Mouse (Mus musculus) cerebral cortex, adult 2 months (tissue): Measurements from ENCODE around the gene Oas2.

Source experiments
- WGBS: fragments of 180-500 bp; shearing (Covaris S2); methylation state at CpG from one replicate; pipeline ENCODE4 v1.1.7; 2018; 5-methylcytosine and 5-hydroxymethylcytosine counted together

The Oas2 gene

DNA sequence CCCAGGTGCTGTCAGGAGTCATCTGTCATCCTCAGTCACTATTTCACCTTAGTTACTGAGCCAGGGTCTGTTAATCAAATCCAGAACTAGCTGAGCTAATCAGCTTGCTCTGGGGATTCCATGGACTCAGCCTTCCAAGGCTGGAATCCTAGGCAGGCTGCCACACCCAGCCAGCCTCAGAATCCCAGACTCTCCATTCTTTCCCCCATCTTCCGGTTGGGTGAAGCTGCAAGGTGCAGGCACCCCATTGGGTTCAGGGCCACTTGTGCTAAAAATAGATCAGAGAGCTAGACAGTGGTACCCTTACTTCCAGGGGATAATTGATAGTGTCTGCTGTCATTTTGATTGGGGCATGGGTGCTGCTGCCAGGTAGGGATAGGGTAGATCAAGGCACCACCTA, 16.9 kb downstream of the Oas2 start:
- whole genome bisulfite sequencing = 58% methylated on average over 1 of the region's 1 CpGs

DNA sequence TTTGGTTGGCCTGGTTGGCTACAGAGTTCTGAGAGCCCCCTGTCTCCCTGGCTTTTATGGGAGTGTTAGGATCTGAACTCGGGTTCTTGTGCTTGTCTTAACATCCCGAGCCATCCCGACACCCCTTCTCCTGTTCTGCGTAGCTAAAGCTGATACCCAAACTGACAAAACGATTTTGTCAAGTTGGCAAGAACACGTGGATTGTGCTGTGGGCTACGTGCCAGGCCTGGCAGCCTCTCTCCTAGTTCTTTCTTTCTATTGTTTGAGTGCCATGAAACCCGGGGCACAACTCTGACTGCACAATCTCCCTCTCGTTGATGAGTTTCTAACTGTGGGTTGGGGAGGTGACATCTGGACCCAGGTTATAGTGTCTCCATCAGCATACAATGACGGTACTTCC, 20.3 kb downstream of the Oas2 start:
- WGBS = 22% methylated on average over 10 of the region's 10 CpGs

DNA sequence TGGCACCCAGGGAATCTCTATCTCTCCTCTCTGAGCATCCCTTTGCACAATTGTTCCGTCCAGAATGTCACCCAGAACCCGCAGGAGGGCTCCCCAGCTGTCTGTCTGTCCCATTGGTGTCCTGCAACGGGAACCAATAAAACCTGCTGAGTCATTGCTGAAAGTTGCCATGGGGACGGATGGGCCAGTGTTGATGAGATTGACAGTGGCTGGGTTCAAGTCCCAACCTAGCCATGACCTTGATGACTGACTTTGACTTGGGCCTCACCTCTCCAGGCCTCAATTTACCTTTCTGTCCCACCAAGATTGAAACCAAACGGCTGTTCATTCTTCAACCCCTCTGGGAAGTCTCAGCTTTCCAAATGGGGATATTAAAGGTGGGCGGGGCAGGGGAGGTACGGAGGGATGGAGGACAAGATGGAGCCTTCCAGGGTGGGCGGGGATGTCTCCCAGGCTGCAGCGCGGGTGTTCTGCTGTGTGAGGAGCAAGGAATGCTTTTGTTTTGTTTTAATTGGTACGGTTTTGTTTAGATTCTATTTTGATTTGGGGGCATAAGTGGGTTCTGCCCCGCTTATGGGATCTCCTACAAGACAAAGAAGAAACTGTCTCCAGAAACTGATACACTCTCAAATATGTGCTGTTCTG, 23.7 kb downstream of the Oas2 start:
- WGBS = 50% methylated on average over 12 of the region's 12 CpGs

DNA sequence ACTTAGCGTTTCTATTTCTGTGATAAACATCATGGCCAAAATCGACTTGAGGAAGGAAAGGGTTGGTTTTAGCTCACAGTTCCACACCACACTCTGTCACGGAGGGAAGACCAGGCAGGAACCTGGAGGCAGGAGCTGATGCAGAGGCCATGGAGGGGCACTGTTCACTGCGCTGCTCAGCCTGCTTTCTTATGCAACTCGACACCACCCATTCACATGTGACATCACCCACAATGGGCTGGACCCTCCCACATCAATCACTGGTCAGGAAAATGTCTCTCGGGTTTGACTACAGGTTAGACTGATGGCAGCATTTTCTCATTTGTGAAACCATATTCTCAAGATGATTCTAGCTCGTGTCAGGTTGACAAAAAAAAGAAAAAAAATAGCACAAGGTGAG, 28.6 kb downstream of the Oas2 start:
- WGBS = 58% methylated on average over 7 of the region's 7 CpGs

DNA sequence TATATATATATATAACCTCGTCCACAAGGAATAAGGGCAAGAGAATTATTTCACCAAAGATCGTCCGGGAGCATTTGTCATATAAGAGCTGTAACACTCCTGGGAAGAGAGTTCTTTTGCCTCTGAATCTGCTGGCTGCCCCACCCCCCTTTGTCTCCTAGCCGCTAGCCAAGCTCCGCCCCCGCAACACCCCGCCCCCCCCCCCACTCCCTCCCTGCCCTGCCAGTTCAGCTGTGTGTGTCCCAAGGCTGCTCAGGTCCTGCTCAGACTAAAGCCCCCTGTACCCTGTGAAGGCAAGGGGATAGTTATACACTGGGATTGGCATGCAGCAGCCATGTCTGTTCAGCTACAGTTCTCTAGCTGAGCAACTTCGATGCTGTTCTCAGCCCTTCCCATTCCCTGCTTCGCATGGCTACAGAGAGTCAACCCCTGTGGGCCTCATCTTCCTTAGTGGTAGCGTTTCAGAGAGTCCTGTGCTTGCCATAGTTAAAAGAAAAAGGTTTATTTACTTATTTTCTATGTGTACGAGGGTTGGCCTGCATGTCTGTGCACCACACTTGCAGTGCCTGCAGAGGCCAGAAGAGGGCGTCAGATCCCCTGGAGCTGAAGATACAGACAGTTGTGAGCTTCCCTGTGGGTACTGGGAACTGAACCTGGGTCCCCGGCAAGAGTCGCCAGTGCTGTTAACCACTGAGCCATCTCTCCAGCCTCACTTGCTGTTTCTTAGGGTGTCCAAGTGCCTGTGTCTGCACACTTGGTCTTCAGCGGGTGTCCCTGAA, 30.9 kb downstream of the Oas2 start:
- WGBS = 56% methylated on average over 15 of the region's 15 CpGs

DNA sequence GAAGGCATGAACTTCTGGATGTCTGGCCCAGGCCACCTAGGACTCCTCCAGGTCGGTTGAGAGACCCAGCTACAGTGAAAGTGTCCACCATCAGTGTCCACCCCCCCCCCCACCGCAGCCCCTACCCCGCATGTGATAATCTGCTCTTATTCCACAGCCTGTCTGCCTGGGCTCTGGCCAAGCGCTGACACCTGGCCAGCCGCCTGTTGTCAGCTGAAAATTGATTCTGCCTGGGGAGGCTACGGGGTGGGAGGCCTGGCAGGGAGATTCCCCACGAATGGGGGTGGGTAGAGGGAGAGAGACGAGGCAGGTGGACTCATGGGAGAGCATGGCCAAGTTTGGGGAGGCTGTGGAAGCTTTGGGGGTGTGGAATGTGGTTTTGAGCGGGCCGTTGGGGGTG, 32.5 kb downstream of the Oas2 start:
- 54% methylated on average over 10 of the region's 10 CpGs for WGBS

DNA sequence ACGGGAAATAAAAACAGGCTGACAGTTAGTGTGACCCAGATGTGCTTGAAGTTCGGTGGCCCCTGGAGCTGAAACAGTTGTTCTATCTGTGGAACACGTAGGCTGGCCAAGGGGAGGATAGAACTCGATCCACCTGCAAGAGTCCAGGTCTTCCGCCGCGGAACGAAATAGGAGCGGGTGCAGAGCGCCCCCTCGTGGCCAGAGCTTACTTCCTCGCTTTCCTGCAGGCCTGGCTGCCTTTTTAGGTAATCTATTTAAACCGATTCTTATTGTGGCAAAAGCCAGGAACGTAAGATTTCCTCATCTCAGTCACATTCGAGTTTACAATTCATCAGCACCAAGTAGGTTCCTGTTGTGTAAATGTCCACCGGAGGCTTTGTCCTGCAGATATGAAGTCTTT, 35.3 kb downstream of the Oas2 start:
- WGBS = 1% methylated on average over 16 of the region's 16 CpGs

DNA sequence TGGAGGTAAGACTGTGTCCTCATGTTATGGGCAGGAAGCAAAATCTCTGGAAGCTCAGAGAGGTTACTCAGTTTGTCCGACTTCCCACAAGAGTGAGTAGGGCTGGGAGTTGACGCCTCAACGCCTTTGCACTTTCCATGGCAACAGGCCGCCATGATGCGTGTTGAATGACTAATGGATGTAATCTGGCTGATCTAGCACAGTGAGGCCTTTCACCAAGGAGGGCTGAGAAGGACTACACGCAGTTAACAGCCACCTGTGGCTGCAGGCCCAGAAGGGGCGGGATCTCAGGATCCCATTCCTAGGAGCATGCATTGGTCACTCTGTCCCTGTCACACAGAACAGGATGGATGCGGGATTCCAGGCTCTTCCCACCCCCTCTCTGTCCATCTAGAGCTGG, 36.9 kb downstream of the Oas2 start:
- 62% methylated on average over 8 of the region's 8 CpGs for WGBS

DNA sequence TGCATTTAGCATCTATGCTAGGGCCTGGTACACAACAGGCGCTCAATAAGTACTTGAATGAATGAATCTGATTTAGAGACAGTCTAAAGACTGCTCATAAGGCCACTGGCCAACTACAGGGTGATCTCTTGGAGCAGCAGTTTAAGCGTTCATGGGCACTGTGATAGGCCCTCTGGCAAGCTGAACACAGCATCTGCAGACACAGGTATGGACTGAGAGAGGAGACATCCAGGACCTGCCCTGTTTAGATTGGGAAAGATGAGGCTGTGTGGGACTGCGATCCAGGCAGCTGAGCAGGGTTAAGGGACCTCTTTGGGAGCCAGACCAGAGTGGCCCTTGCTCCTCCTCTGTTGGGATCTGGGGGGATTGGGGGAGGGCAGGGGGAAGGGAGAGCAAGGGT, 37.8 kb downstream of the Oas2 start, which contains the start of gene Dtx1:
TSS of gene Dtx1 (minus strand) at position 101 of the 400 bp plus-strand sequence.
- WGBS = 27% methylated on average over 3 of the region's 3 CpGs

DNA sequence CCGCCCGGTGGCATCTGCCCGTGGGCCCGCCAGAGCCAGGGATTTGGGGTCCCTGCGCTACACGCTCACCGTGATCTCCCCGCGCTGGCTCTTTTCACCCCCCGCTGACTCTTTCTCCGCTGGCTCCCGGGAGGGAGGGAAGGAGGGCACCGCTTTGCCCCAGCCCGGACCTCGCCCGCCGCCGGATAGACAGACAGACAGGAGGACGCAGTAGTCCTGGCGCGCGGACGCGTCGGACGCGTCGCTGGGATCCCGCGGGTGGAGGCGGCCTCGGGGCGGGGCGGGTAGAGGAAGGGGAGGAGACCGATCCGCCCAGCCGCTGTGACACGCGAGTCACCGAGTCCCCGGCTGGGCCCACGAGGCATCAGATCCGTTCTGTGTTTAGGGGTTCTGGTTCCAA, 38.2 kb downstream of the Oas2 start:
- under 1% methylated on average over 43 of the region's 43 CpGs for WGBS

DNA sequence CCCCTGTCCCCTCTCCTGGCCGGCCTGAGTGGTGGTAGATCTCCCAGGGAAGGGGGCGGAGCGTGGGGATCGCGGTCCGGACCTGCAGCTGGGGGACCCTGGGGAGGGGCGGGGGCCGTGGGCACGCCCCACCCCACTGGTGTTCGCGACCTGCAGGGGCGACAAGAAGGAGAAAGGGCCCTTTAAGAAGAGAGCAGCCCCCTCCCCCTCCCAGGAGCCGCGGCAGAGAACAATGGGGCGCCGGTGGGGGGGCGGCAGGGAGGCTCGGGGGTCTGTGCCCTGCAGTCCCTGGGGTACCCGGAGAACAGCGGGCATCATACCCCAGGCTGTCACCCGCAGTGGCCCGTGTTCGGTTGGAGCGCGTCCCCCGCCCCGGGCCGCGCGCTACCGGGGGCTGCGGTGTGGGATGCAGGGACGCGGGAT, 38.8 kb downstream of the Oas2 start:
- 2% methylated on average over 32 of the region's 34 CpGs for WGBS

DNA sequence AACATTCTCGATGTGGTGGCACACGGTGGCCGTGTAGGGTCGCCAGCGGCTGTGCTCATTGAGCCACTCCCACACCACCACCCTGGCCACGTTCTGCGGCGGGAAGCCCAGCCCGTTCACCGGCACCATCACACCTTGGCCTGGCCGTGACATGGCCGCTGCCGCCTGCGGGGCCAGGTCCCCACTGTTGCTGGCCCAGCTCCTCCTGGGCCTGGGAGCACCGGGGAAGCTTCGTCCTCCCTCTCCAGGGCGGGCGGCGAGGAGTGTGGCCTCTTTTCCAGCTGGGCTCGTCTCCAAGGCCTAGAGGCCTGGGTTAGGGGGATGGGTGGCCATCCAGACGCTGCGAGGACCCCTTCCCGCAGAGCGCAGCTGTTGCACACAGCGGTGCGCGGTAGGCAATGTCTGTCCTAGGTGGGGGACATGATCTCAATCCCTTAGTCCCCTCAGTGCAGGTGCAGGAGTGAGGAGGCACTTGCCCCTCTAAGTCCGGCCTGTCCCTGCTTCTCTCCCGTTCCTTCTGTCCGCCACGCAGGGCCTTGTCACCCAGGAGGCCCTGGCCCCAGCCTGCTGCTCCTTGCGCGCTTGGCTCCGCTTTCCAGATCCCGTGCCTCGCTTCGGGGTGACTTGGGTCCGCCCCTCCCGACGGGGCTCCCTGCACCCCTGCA, 39.4 kb downstream of the Oas2 start:
- 3% methylated on average over 40 of the region's 40 CpGs for WGBS

DNA sequence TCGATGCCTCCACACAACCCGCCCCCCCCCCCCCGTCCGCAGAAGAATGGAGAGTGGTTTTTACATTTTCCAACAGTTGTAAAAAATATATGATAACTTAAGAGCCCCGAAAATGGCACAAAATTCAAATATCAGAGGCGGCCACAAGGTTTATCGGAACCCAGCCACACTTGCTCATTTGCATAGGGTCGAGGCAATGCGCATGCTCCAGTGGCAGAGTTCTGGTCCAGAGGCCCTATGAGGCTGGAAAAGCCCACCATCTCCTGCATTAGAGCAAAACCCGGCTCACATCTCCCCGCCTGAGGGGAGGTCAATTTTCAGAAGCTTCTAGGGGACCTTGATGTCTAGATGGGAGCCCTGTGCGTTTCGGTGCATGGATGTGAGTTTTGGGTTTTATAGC, 42.7 kb downstream of the Oas2 start:
- WGBS = 38% methylated on average over 13 of the region's 13 CpGs

DNA sequence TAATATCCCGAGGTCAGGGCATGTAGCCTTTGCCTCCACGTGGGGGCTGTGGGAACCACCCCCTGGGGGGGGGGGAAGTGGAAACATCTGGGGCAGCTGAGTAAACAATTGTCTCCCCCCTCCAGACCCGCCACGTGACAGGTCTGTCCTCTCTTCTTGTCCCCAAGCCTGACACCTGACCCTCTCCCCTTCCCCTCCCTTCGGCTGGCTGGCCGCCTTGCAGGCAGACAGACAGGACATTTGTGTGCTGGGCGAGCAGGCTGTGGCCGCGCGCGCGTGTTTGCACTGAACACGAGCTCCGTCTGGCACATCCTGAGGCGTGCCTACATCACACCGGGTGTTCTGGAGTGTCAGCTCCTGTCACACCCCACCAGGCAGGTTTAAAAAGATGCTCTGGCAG, 43.1 kb downstream of the Oas2 start:
- WGBS = 8% methylated on average over 16 of the region's 16 CpGs

DNA sequence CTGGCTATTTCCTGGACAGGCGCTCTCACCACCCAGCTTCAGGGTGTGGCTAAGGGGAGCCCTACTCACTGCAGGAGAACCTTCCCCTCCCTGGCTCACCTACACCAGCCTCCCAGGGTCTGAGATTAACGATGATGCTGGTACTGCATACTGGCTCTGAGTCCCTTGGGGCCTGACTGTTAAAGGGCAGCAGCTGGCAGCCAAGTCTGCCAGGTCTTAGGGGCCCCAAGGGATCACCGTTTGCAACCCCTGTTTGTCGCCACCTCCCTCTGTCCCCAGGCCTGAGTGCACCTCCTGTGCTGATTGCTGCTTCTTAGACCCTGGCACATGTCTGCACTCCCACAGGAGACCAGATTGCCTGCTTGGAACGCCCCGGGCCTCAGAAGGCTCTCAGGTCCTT, 45.2 kb downstream of the Oas2 start:
- WGBS = 52% methylated on average over 6 of the region's 6 CpGs

DNA sequence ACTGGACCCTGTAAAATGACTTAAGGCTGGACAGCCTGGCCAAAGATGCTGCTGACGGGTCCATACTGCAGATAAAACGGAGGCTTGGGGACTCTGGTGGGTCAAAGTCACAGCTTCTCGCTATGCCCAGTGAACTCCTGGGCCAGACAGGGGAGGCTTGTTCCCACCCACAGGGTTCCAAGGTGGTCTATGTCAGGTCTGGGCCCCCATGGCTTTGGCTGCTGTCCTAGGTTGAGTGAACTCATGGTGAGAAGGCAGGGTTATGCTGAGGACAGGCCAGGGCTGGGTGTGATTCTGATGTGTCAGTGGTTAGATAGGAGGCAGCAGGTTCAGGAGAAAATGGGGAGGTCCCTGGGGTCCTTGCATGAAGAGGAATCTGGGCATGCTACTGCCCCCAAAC, 46.0 kb downstream of the Oas2 start:
- 92% methylated on average over 3 of the region's 3 CpGs for WGBS

DNA sequence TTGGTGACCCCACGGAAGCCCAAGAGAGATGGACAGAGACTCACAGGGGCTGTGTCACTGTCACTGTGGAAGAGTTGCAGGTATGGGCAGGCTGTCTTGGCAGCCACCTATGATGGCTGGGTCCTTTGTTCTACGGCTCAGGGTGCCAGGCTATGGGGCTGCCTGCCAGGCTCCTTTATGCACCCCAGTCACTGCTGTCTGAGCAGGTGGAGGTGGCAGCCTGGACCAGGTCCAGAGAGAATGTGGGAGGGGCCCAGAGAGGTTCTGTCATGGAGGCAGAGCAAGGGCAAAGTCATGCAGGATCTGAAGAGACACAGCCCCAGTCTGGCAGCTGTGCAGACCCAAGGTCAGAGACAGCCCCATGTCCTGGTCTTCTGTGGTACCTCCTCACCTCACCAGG, 46.7 kb downstream of the Oas2 start:
- 50% methylated on average over 2 of the region's 2 CpGs for WGBS

DNA sequence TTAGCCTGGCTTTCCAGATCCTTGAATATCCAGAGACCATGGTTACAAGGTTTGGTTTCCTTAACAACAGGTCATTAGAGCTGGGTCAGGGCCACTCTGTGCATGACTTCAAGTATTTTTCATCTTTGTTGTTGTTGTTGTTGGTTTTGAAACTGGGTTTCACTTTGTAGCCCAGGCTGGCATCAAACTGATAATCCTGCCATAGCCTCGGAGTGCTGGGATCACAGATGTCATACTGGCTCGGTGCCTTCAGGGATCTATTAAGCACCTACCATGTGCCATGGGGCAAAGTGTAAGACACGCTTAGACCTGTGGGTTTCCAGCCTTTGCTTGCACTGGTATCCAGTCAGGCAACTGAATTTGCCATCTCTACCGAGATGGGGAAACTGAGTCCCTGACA, 47.2 kb downstream of the Oas2 start:
- 77% methylated on average over 4 of the region's 4 CpGs for WGBS

DNA sequence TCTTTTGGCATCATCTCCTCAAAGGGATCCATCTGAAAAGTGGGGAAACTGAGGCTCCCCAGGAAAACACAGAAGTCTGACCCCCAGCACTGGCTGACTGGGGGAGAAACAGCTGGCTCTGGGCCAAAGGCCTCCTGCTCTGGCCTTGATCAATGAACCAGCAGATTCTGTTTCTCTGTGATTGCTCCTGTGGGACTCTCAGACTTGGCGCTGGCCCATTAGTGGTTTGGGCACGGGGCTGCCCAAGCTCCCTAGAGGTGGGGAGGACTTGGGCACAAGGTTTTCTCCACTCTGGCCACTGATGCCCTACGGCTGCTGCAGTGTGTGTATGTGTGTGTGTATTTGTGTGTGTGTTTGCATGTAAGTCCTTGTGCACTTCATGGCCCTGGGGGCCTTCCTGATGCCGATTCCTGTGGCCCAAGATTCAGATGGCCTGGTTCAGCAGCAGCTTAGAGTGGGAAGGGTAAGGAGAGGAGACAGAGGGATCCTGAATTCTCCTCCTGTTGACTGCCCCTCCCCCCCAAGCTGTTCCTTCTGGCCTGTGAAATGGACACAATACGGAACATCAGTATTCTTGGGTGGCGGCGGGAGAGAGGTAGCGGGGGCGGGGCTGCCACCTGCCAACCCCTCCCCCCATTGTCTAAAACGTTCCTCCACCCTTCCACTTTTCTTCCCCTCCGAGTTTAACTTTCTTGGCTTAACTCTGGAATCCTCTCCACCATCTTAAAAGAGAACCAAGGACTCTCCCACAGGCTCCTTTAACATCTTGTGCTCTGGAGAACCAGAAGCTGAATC, 48.5 kb downstream of the Oas2 start:
- 58% methylated on average over 11 of the region's 11 CpGs for WGBS

DNA sequence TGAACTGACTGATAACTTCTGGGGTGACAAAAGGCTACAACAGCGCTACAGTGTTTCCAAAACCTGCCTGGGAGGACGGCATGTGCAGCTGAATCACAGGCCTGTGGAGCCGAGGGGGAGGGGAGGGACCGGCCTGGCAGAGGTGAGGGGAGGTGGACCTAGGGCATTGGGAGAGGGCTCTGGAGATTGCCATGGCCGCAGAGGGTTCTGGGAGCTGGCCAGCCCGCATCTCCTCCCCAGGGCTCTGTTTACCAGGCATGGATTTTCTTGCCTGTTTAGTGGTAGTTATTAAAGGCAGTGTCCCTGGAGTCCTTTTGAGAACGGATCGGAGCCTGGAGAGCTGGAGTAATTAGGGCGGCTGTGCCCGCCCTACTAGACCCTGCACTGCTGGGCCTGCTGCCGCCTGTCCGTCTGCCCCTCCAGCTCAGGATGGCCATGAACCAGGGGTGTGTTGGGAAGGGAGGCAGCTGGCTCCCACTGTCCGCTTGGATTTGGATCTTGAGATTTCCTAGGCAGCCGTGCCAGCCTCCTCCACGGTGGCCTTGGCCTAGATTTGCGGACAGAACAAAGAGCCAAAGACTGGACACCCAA, 50.8 kb downstream of the Oas2 start:
- WGBS = 44% methylated on average over 16 of the region's 16 CpGs

DNA sequence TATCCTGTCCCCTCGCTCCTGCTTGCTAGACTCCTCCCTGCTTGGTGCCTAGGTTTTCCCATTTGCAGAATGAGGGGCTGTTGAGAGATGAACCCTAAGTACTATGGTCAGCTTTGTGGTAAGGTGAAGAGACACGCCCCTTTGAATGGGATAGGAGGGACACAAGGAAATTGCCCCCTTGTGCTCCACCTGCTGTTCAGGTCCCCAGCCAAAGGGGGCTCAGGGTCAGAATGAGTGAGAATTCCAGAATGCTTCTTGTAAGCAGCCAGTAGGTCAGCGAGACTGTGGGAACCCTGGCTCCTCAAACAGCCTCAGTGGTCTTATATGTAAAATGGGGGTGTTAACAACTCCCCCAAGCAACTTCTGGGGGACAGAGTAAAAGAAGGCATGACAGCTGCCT, 51.5 kb downstream of the Oas2 start:
- 80% methylated on average over 3 of the region's 3 CpGs for WGBS

DNA sequence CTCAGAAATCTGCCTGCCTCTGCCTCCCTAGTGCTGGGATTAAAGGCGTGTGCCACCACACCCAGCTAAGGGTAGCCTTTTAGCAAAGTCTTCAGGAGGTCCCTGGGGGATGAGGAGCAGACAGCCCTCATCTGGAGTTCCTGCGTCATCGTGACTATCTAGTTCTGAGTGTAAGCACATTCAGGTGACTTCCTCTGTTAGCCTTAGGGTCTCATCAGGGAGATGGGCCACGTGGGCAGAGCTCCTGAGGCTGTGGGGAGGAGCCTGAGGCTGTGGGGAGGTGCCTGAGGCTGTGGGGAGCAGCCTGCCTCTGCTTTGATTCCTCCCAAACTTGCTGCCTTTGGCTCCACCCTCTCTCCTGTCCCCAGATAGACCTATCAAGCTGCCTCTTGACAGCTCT, 52.8 kb downstream of the Oas2 start:
- 71% methylated on average over 4 of the region's 4 CpGs for WGBS
